Mouse (Mus musculus) midbrain, embryonic 12.5 days (tissue): Measurements from ENCODE around the gene Tlr2. TPM values are rescaled to one million over a fixed set of nuclear protein-coding genes. Genes with fewer than 3 reads are reported as not detected.

Experiments
- ATAC-seq: fragments of 200-750 bp; cut with Nextera tagmentation; 2 replicates; pipeline ENCODE4 v1.8.0; 2017; ENCODE audit warnings: low read depth, moderate TSS enrichment, moderate library complexity; ENCODE audit not compliant: low FRiP score
- H3K27ac ChIP-seq: fragments of 300-500 bp; sonication (generic); replicated peaks from 2 replicates; pipeline ENCODE4 v1.5.1; 2016; ENCODE audit warnings: mild to moderate bottlenecking
- H3K27me3 ChIP-seq: fragments of 300-500 bp; sonication (generic); 2 replicates; pipeline ENCODE4 v1.6.1; 2016; ENCODE audit warnings: mild to moderate bottlenecking
- H3K36me3 ChIP-seq: fragments of 300-500 bp; sonication (generic); 2 replicates; pipeline ENCODE4 v1.6.1; 2016
- H3K4me1 ChIP-seq: fragments of 300-500 bp; sonication (generic); 2 replicates; pipeline ENCODE4 v1.6.1; 2016
- H3K4me2 ChIP-seq: fragments of 300-500 bp; sonication (generic); replicated peaks from 2 replicates; pipeline ENCODE4 v1.6.1; 2016; ENCODE audit warnings: mild to moderate bottlenecking, moderate library complexity
- H3K4me3 ChIP-seq: fragments of 300-500 bp; sonication (generic); 2 replicates; pipeline ENCODE4 v1.5.1; 2016; ENCODE audit warnings: mild to moderate bottlenecking
- H3K9ac ChIP-seq: fragments of 300-500 bp; sonication (generic); replicated peaks from 2 replicates; pipeline ENCODE4 v1.6.1; 2016; ENCODE audit warnings: mild to moderate bottlenecking, moderate library complexity
- H3K9me3 ChIP-seq: fragments of 300-500 bp; sonication (generic); 2 replicates; pipeline ENCODE4 v1.6.1; 2016; ENCODE audit warnings: mild to moderate bottlenecking
- WGBS: fragments of 180-500 bp; shearing (Covaris S2); methylation state at CpG from one replicate; pipeline ENCODE4 v1.1.7; 2016; 5-methylcytosine and 5-hydroxymethylcytosine counted together
- polyA plus RNA-seq: library from polyadenylated mRNA; unstranded; fragments of >200 nt; fragmentation: Nextera tagmentation; extraction: Ambion mirVana; gene quantifications from 2 replicates; pipeline ENCODE4 v1.2.1, GENCODE M21; 2016

Gene Tlr2
- polyA plus RNA-seq, 1 experiment from 2014 or later: 1.1 TPM

- 77% methylated on average over 4 of the region's 4 CpGs for WGBS
- no peak for ATAC-seq
- H3K4me2 ChIP-seq: no peak overlapping the region
- no peak overlapping the region for H3K4me3 ChIP-seq
- H3K9ac ChIP-seq: no peak overlapping the region
- H3K36me3 ChIP-seq: no peaks in the 10 kb centered on the region
- no peaks in the 10 kb centered on the region for H3K4me1 ChIP-seq
- no peaks in the 10 kb centered on the region for H3K9me3 ChIP-seq
- no peaks in the 10 kb centered on the region for H3K27me3 ChIP-seq
- no peak overlapping the region for H3K27ac ChIP-seq
Measured at GRCm38 (mm10) chr3:83816372-83816925, 25.1 kb downstream of the Tlr2 start.

DNA sequence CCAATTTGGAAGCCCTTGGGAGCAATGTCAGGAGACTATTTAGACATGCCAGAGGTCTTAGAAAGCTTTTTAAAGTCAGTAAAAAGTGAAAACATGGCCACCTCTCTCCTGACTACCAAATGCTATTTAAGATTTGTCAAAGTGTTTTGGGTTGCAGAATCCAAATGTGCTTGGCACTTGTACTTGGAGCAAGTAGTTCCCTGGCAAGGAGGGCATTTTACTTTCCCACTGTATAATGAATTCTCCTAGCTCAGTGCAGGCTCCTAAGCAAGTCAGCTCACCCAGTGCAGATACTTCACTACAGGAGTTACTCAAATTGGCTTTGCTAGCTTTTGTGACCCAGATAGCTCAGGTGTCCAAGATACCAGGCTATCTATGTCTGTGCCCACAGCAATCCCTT lies 28.7 kb downstream of the Tlr2 start:
- Histone ChIP-seq H3K27ac (no peak overlapping the region), H3K4me2 (no peak overlapping the region), H3K36me3 (no peaks in the 10 kb centered on the region), H3K9ac (no peak overlapping the region), H3K9me3 (no peaks in the 10 kb centered on the region), H3K27me3 (no peaks in the 10 kb centered on the region), H3K4me3 (no peak overlapping the region), H3K4me1 (no peaks in the 10 kb centered on the region)
- no peak for ATAC-seq

DNA sequence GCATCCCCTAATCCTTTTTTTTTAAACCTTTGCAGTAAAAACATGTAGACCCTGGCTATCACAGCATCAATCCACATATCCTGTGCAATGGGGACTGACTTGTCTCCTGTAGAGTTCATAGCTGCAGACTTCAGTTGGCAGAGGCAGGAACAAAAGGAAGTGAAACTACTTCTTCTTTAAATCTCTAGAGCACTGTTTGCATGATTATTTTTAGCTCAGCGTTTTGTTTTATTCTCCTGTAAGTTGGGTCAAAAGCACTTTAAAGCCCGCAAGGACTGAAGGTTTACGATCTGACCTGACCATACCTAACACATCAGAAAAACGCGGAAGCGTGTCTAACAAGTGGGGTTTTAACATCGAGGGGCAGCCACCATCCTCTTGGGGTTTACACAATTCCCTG lies 29.6 kb downstream of the Tlr2 start:
- H3K4me2 ChIP-seq: no peak overlapping the region
- no peaks in the 10 kb centered on the region for H3K36me3 ChIP-seq
- no peaks in the 10 kb centered on the region for H3K4me1 ChIP-seq
- ATAC-seq: no peak
- H3K9me3 ChIP-seq: no peaks in the 10 kb centered on the region
- H3K27ac ChIP-seq: no peak overlapping the region
- no peak overlapping the region for H3K4me3 ChIP-seq
- H3K27me3 ChIP-seq: no peaks in the 10 kb centered on the region
- 81% methylated on average over 7 of the region's 7 CpGs for WGBS
- H3K9ac ChIP-seq: no peak overlapping the region

DNA sequence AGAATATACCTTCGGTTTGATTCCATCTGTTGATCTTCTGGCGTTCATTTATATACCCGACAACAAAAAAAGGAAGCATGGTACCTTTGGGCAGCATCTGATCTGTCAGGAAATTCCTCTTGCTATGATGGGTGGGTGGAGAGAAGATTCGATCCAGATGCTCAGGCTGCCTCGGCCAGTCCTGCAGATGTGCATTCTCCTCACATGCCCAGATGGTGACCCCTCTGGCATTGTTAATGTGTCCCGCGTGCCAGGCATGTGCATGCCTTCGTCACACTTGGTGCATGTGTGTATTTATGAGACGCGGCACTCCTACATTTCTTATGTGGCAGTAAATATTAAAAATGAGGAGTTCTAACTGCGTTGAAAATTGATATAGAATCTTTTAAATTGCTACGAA lies 33.1 kb downstream of the Tlr2 start:
- Histone ChIP-seq H3K27ac (no peak overlapping the region), H3K4me3 (no peak overlapping the region), H3K9me3 (no peaks in the 10 kb centered on the region), H3K9ac (no peak overlapping the region), H3K36me3 (no peaks in the 10 kb centered on the region), H3K4me2 (no peak overlapping the region), H3K4me1 (no peaks in the 10 kb centered on the region), H3K27me3 (no peaks in the 10 kb centered on the region)
- no peak for ATAC-seq
- 87% methylated on average over 12 of the region's 12 CpGs for WGBS

GRCm38 (mm10) chr3:83801649-83802155 lies 39.9 kb downstream of the Tlr2 start:
- no peaks in the 10 kb centered on the region for H3K36me3 ChIP-seq
- ATAC-seq: no peak

GRCm38 (mm10) chr3:83799486-83799885 lies 42.1 kb downstream of the Tlr2 start:
- H3K4me3 ChIP-seq: no peak overlapping the region
- no peaks in the 10 kb centered on the region for H3K4me1 ChIP-seq
- 92% methylated on average over 7 of the region's 7 CpGs for WGBS
- ATAC-seq: no peak
- no peak overlapping the region for H3K9ac ChIP-seq
- no peak overlapping the region for H3K4me2 ChIP-seq
- no peak overlapping the region for H3K27ac ChIP-seq
- peaks cover 6% of the 10 kb centered on the region; the same call in 1 of the 2 replicates for H3K9me3 ChIP-seq
- H3K27me3 ChIP-seq: no peaks in the 10 kb centered on the region
- no peaks in the 10 kb centered on the region for H3K36me3 ChIP-seq

More at GRCm38 (mm10) chr3:83801649-83802155, 39.9 kb downstream of the Tlr2 start:
- H3K4me1 ChIP-seq: no peaks in the 10 kb centered on the region
- H3K27ac ChIP-seq: no peak overlapping the region
- H3K9me3 ChIP-seq: peaks cover 6% of the 10 kb centered on the region; the same call in 1 of the 2 replicates
- H3K27me3 ChIP-seq: no peaks in the 10 kb centered on the region
- H3K9ac ChIP-seq: no peak overlapping the region
- H3K4me3 ChIP-seq: no peak overlapping the region
- no peak overlapping the region for H3K4me2 ChIP-seq
- 94% methylated on average over 4 of the region's 4 CpGs for WGBS

GRCm38 (mm10) chr3:83797828-83798227 lies 43.7 kb downstream of the Tlr2 start:
- ATAC-seq: peak; percentile 44
- Histone ChIP-seq H3K9ac (no peak overlapping the region), H3K27ac (no peak overlapping the region), H3K9me3 (peaks cover 6% of the 10 kb centered on the region; the same call in 1 of the 2 replicates), H3K4me3 (no peak overlapping the region), H3K27me3 (no peaks in the 10 kb centered on the region), H3K4me1 (no peaks in the 10 kb centered on the region), H3K4me2 (no peak overlapping the region), H3K36me3 (no peaks in the 10 kb centered on the region)
- WGBS: 7% methylated on average over 10 of the region's 10 CpGs

DNA sequence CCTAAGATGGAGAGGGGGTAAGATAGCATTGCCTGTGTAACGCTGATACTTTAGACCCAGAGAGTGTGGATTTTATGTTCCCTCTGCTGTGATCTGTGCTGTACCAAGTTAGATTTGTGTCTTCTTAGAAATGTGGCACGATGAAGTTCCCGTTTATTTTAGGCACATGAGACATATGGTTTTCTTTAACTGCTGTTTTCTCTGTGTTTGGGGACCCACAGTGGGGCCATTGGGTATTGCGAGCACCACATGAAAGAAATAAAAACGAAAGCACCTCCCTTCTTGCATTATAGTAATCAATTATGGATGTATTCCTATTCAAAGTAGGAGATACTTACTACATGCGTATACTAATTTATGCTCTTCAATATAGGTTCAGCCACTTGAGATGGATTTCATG lies 44.5 kb downstream of the Tlr2 start:
- no peaks in the 10 kb centered on the region for H3K36me3 ChIP-seq
- peaks cover 6% of the 10 kb centered on the region; the same call in 1 of the 2 replicates for H3K9me3 ChIP-seq
- no peak overlapping the region for H3K9ac ChIP-seq
- 74% methylated on average over 6 of the region's 6 CpGs for WGBS
- ATAC-seq: no peak
- H3K4me3 ChIP-seq: no peak overlapping the region
- H3K4me1 ChIP-seq: no peaks in the 10 kb centered on the region
- H3K27me3 ChIP-seq: peaks cover 4% of the 10 kb centered on the region; the same call in 1 of the 2 replicates
- H3K4me2 ChIP-seq: no peak overlapping the region
- no peak overlapping the region for H3K27ac ChIP-seq

- Histone ChIP-seq H3K4me2 (no peak overlapping the region), H3K9me3 (no peaks in the 10 kb centered on the region), H3K36me3 (no peaks in the 10 kb centered on the region), H3K9ac (no peak overlapping the region), H3K27me3 (peaks cover 36% of the 10 kb centered on the region), H3K27ac (no peak overlapping the region), H3K4me3 (no peak overlapping the region), H3K4me1 (no peaks in the 10 kb centered on the region)
- ATAC-seq: no peak
- WGBS: 62% methylated on average over 3 of the region's 3 CpGs
Measured at GRCm38 (mm10) chr3:83791444-83791843, 50.1 kb downstream of the Tlr2 start.

- Histone ChIP-seq H3K4me2 (peak overlapping the region; percentile 83), H3K9me3 (no peaks in the 10 kb centered on the region), H3K27ac (no peak overlapping the region), H3K36me3 (no peaks in the 10 kb centered on the region), H3K4me3 (peak overlapping the region; percentile 62), H3K9ac (peak overlapping the region; percentile 68), H3K27me3 (peaks cover 36% of the 10 kb centered on the region), H3K4me1 (peaks cover 1% of the 10 kb centered on the region; the same call in 1 of the 2 replicates)
- WGBS: 3% methylated on average over 44 of the region's 44 CpGs
- ATAC-seq: peak; percentile 77
Measured at GRCm38 (mm10) chr3:83789651-83790451, 51.7 kb downstream of the Tlr2 start.

GRCm38 (mm10) chr3:83787776-83788305 lies 53.7 kb downstream of the Tlr2 start:
- Histone ChIP-seq H3K9me3 (no peaks in the 10 kb centered on the region), H3K27ac (no peak overlapping the region), H3K9ac (no peak overlapping the region), H3K4me1 (peaks cover 13% of the 10 kb centered on the region), H3K27me3 (peaks cover 36% of the 10 kb centered on the region), H3K36me3 (no peaks in the 10 kb centered on the region), H3K4me3 (no peak overlapping the region), H3K4me2 (no peak overlapping the region)
- 86% methylated on average over 7 of the region's 7 CpGs for WGBS
- ATAC-seq: no peak

DNA sequence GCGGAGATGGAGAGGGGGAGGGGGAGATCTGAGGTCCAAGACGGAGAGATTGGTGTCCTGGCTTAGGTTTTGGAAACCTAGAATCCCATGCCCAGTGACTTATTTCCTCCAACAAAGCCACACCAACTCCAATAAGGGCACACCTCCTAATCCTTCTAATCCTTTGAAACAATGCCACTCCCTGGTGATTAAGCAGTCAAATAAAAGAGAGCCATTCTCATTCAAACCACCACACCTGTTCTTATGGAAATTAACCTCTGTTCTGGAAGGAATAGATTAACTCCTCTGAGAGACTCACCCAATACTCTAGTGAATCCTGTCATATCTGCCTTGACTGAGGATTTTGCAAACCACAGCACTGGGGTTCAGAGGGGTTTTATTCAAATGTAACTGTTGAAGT lies 54.5 kb downstream of the Tlr2 start:
- Histone ChIP-seq H3K4me3 (no peak overlapping the region), H3K27ac (no peak overlapping the region), H3K36me3 (no peaks in the 10 kb centered on the region), H3K9me3 (no peaks in the 10 kb centered on the region), H3K4me2 (no peak overlapping the region), H3K27me3 (peaks cover 32% of the 10 kb centered on the region), H3K9ac (no peak overlapping the region), H3K4me1 (peaks cover 13% of the 10 kb centered on the region)
- 58% methylated on average over 2 of the region's 2 CpGs for WGBS
- ATAC-seq: no peak
